Mouse (Mus musculus) embryonic facial prominence, embryonic 13.5 days (tissue): ENCODE results near the gene Map7. TPM values are rescaled to one million over a fixed set of nuclear protein-coding genes. Genes with fewer than 3 reads are reported as not detected.

Source experiments
- ATAC-seq: fragments of 200-750 bp; cut with Nextera tagmentation; 2 replicates; pipeline ENCODE4 v1.8.0; 2017; ENCODE audit warnings: low read depth; ENCODE audit not compliant: insufficient number of reproducible peaks, insufficient read depth, low FRiP score, low TSS enrichment
- H3K27ac ChIP-seq: fragments of 300-500 bp; sonication (generic); 2 replicates; pipeline ENCODE4 v1.5.1; 2015; ENCODE audit warnings: moderate library complexity, mild to moderate bottlenecking, inconsistent platforms
- H3K27me3 ChIP-seq: fragments of 300-500 bp; sonication (generic); 2 replicates; pipeline ENCODE4 v1.6.1; 2015; ENCODE audit warnings: mild to moderate bottlenecking, inconsistent platforms
- H3K36me3 ChIP-seq: fragments of 300-500 bp; sonication (generic); 2 replicates; pipeline ENCODE4 v1.6.1; 2015; ENCODE audit warnings: mild to moderate bottlenecking, inconsistent platforms
- H3K4me1 ChIP-seq: fragments of 300-500 bp; sonication (generic); 2 replicates; pipeline ENCODE4 v1.6.1; 2015; ENCODE audit warnings: inconsistent platforms
- H3K4me2 ChIP-seq: fragments of 300-500 bp; sonication (generic); 2 replicates; pipeline ENCODE4 v1.6.1; 2015; ENCODE audit warnings: moderate library complexity, mild to moderate bottlenecking, inconsistent platforms
- H3K4me3 ChIP-seq: fragments of 300-500 bp; sonication (generic); 2 replicates; pipeline ENCODE4 v1.5.1; 2015; ENCODE audit warnings: mild to moderate bottlenecking, inconsistent platforms
- H3K9ac ChIP-seq: fragments of 300-500 bp; sonication (generic); 2 replicates; pipeline ENCODE4 v1.6.1; 2015; ENCODE audit warnings: mild to moderate bottlenecking, inconsistent platforms
- H3K9me3 ChIP-seq: fragments of 300-500 bp; sonication (generic); 2 replicates; pipeline ENCODE4 v1.6.1; 2016; ENCODE audit warnings: inconsistent platforms
- WGBS: fragments of 180-500 bp; shearing (Covaris S2); methylation state at CpG from one replicate; pipeline ENCODE4 v1.1.7; 2015; ENCODE audit warnings: mixed read lengths; 5-methylcytosine and 5-hydroxymethylcytosine counted together
- polyA plus RNA-seq: library from polyadenylated mRNA; unstranded; fragments of >200 nt; fragmentation: Nextera tagmentation; extraction: Ambion mirVana; gene quantifications from 2 replicates; pipeline ENCODE4 v1.2.1, GENCODE M21; 2015

Gene Map7
- polyA plus RNA-seq, 1 experiment from 2014 or later: 12.6 TPM

- Histone ChIP-seq H3K4me3 (no peak overlapping the region), H3K9ac (no peak overlapping the region), H3K4me2 (no peak overlapping the region), H3K9me3 (no peaks in the 10 kb centered on the region), H3K27ac (no peak overlapping the region), H3K4me1 (peaks cover 3% of the 10 kb centered on the region; the same call in 1 of the 2 replicates), H3K36me3 (no peaks in the 10 kb centered on the region), H3K27me3 (no peaks in the 10 kb centered on the region)
- no peak for ATAC-seq
- 68% methylated on average over 6 of the region's 6 CpGs for WGBS
These were observed 68.7 kb downstream of the Map7 start for GRCm38 (mm10) chr10:20216982-20217381.

GRCm38 (mm10) chr10:20218866-20219265 is 70.6 kb downstream of the Map7 start:
- Histone ChIP-seq H3K4me2 (no peak overlapping the region), H3K27me3 (no peaks in the 10 kb centered on the region), H3K9me3 (no peaks in the 10 kb centered on the region), H3K27ac (no peak overlapping the region), H3K4me3 (no peak overlapping the region), H3K4me1 (peaks cover 3% of the 10 kb centered on the region; the same call in 1 of the 2 replicates), H3K9ac (no peak overlapping the region), H3K36me3 (no peaks in the 10 kb centered on the region)
- WGBS: 85% methylated on average over 4 of the region's 4 CpGs
- no peak for ATAC-seq

- H3K4me3 ChIP-seq: no peak overlapping the region
- no peak for ATAC-seq
- 79% methylated on average over 8 of the region's 8 CpGs for WGBS
These were observed 71.3 kb downstream of the Map7 start for GRCm38 (mm10) chr10:20219538-20219937.

GRCm38 (mm10) chr10:20220443-20221071 is 72.3 kb downstream of the Map7 start:
- no peak overlapping the region for H3K9ac ChIP-seq

More at GRCm38 (mm10) chr10:20219538-20219937, 71.3 kb downstream of the Map7 start:
- Histone ChIP-seq H3K9ac (no peak overlapping the region), H3K4me1 (no peaks in the 10 kb centered on the region), H3K36me3 (no peaks in the 10 kb centered on the region), H3K4me2 (no peak overlapping the region), H3K27me3 (no peaks in the 10 kb centered on the region), H3K9me3 (no peaks in the 10 kb centered on the region), H3K27ac (no peak overlapping the region)

GRCm38 (mm10) chr10:20222011-20222410 is 73.7 kb downstream of the Map7 start:
- Histone ChIP-seq H3K4me3 (no peak overlapping the region), H3K9ac (no peak overlapping the region), H3K4me1 (no peaks in the 10 kb centered on the region), H3K9me3 (no peaks in the 10 kb centered on the region), H3K27me3 (no peaks in the 10 kb centered on the region), H3K27ac (no peak overlapping the region), H3K4me2 (no peak overlapping the region), H3K36me3 (no peaks in the 10 kb centered on the region)
- 70% methylated on average over 4 of the region's 4 CpGs for WGBS
- ATAC-seq: no peak

More at GRCm38 (mm10) chr10:20220443-20221071, 72.3 kb downstream of the Map7 start:
- WGBS: 78% methylated on average over 10 of the region's 10 CpGs
- Histone ChIP-seq H3K9me3 (no peaks in the 10 kb centered on the region), H3K4me1 (no peaks in the 10 kb centered on the region), H3K27ac (no peak overlapping the region), H3K4me2 (no peak overlapping the region), H3K27me3 (no peaks in the 10 kb centered on the region), H3K36me3 (no peaks in the 10 kb centered on the region), H3K4me3 (no peak overlapping the region)
- no peak for ATAC-seq

GRCm38 (mm10) chr10:20226728-20227127 is 78.5 kb downstream of the Map7 start:
- Histone ChIP-seq H3K4me1 (peaks cover 4% of the 10 kb centered on the region; the same call in 1 of the 2 replicates), H3K9me3 (no peaks in the 10 kb centered on the region), H3K27ac (no peak overlapping the region), H3K36me3 (no peaks in the 10 kb centered on the region), H3K4me2 (no peak overlapping the region), H3K27me3 (no peaks in the 10 kb centered on the region), H3K9ac (no peak overlapping the region), H3K4me3 (no peak overlapping the region)
- WGBS: 59% methylated on average over 4 of the region's 4 CpGs
- ATAC-seq: no peak

GRCm38 (mm10) chr10:20230026-20230425 is 81.8 kb downstream of the Map7 start:
- H3K27ac ChIP-seq: no peak overlapping the region
- no peak overlapping the region for H3K9ac ChIP-seq
- no peak for ATAC-seq
- H3K4me2 ChIP-seq: no peak overlapping the region
- 78% methylated on average over 5 of the region's 5 CpGs for WGBS
- H3K27me3 ChIP-seq: no peaks in the 10 kb centered on the region
- H3K9me3 ChIP-seq: no peaks in the 10 kb centered on the region
- H3K4me3 ChIP-seq: no peak overlapping the region
- H3K4me1 ChIP-seq: peaks cover 4% of the 10 kb centered on the region; the same call in 1 of the 2 replicates
- no peaks in the 10 kb centered on the region for H3K36me3 ChIP-seq

GRCm38 (mm10) chr10:20233451-20233850 is 85.2 kb downstream of the Map7 start:
- H3K9ac ChIP-seq: no peak overlapping the region
- no peak overlapping the region for H3K27ac ChIP-seq
- WGBS: 91% methylated on average over 10 of the region's 10 CpGs
- ATAC-seq: no peak
- no peak overlapping the region for H3K4me3 ChIP-seq
- H3K4me2 ChIP-seq: no peak overlapping the region
- no peaks in the 10 kb centered on the region for H3K9me3 ChIP-seq
- no peaks in the 10 kb centered on the region for H3K27me3 ChIP-seq
- H3K4me1 ChIP-seq: peaks cover 4% of the 10 kb centered on the region; the same call in 1 of the 2 replicates
- H3K36me3 ChIP-seq: no peaks in the 10 kb centered on the region

GRCm38 (mm10) chr10:20234466-20234865 is 86.2 kb downstream of the Map7 start:
- no peaks in the 10 kb centered on the region for H3K9me3 ChIP-seq
- H3K4me2 ChIP-seq: no peak overlapping the region
- 52% methylated on average over 4 of the region's 4 CpGs for WGBS
- H3K4me1 ChIP-seq: peaks cover 4% of the 10 kb centered on the region; the same call in 1 of the 2 replicates
- no peaks in the 10 kb centered on the region for H3K27me3 ChIP-seq
- H3K27ac ChIP-seq: no peak overlapping the region
- H3K36me3 ChIP-seq: no peaks in the 10 kb centered on the region
- no peak for ATAC-seq
- no peak overlapping the region for H3K4me3 ChIP-seq
- no peak overlapping the region for H3K9ac ChIP-seq

GRCm38 (mm10) chr10:20235656-20236055 is 87.4 kb downstream of the Map7 start:
- ATAC-seq: no peak
- 99% methylated on average over 3 of the region's 3 CpGs for WGBS

GRCm38 (mm10) chr10:20236241-20236640 is 88.0 kb downstream of the Map7 start:
- no peak overlapping the region for H3K4me3 ChIP-seq
- no peak overlapping the region for H3K9ac ChIP-seq
- no peaks in the 10 kb centered on the region for H3K36me3 ChIP-seq
- WGBS: 92% methylated on average over 6 of the region's 6 CpGs
- no peak for ATAC-seq
- H3K9me3 ChIP-seq: no peaks in the 10 kb centered on the region
- no peak overlapping the region for H3K4me2 ChIP-seq
- H3K4me1 ChIP-seq: no peaks in the 10 kb centered on the region
- no peak overlapping the region for H3K27ac ChIP-seq
- no peaks in the 10 kb centered on the region for H3K27me3 ChIP-seq

More at GRCm38 (mm10) chr10:20235656-20236055, 87.4 kb downstream of the Map7 start:
- Histone ChIP-seq H3K4me3 (no peak overlapping the region), H3K36me3 (no peaks in the 10 kb centered on the region), H3K27ac (no peak overlapping the region), H3K27me3 (no peaks in the 10 kb centered on the region), H3K9ac (no peak overlapping the region), H3K9me3 (no peaks in the 10 kb centered on the region), H3K4me1 (no peaks in the 10 kb centered on the region), H3K4me2 (no peak overlapping the region)

GRCm38 (mm10) chr10:20238281-20238680 is 90.0 kb downstream of the Map7 start:
- no peaks in the 10 kb centered on the region for H3K27me3 ChIP-seq
- no peak overlapping the region for H3K4me3 ChIP-seq
- ATAC-seq: no peak
- H3K27ac ChIP-seq: no peak overlapping the region
- no peaks in the 10 kb centered on the region for H3K4me1 ChIP-seq
- 78% methylated on average over 5 of the region's 5 CpGs for WGBS
- H3K9ac ChIP-seq: no peak overlapping the region
- no peaks in the 10 kb centered on the region for H3K9me3 ChIP-seq
- H3K36me3 ChIP-seq: no peaks in the 10 kb centered on the region
- H3K4me2 ChIP-seq: no peak overlapping the region
